Mouse (Mus musculus): ENCODE measurements around the gene Them7. TPM values are rescaled to one million over a fixed set of nuclear protein-coding genes. Genes with fewer than 3 reads are reported as not detected.

The Them7 gene
- polyA plus RNA-seq, 1 experiment, result not detected

DNA sequence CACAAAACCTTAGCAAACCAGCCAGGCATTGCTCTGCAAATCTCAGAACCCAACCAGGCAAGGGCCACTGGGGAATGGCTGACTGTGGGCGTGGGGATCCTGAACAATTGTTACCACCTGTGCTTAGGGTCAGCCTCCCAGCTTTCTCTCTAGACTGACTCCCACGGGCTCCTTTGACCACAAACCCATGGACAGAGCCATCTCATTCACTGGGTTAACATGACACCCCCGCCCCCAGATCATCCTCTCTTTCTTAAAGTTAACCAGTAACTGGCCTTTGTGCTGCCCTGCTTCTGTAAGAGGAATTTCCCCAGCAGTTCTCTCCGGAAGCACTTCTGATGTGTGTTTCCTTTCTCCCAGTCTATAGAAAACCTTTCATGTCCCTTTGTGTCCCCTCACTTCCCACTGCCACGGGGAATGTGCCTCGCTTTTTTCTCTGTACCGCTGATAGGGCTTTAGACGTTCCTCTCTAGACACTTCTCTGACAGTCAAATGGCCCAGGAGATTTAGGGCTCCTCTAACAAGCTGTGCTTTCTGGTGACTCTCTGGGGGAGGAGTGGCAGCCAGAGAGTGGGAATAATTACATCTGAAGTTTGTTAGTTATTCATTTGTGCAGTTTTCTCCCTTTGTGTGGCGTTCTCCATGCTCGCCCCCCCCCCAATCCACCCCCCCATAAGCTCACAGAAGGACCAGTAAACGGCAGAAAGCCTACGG is 112.4 kb downstream of the Them7 start:
- Histone ChIP-seq H3K27ac (ENCODE audit: insufficient read depth, low read depth, low read length) (no peak overlapping the region), H3K4me1 (ENCODE audit: control insufficient read depth, insufficient read depth, low read length) (peaks cover 10% of the 10 kb centered on the region), H3K4me3 (ENCODE audit: insufficient read depth, low read depth, low read length) (no peak overlapping the region)
- TF ChIP-seq POLR2A (IDR thresholded peaks at IDR 0.05; ENCODE audit: insufficient read depth, low read depth, low read length) (no peak), CTCF (IDR thresholded peaks at IDR 0.05; ENCODE audit: insufficient read depth, low read depth, low read length) (no peak)
- 44% methylated on average over 12 of the region's 12 CpGs for WGBS

DNA sequence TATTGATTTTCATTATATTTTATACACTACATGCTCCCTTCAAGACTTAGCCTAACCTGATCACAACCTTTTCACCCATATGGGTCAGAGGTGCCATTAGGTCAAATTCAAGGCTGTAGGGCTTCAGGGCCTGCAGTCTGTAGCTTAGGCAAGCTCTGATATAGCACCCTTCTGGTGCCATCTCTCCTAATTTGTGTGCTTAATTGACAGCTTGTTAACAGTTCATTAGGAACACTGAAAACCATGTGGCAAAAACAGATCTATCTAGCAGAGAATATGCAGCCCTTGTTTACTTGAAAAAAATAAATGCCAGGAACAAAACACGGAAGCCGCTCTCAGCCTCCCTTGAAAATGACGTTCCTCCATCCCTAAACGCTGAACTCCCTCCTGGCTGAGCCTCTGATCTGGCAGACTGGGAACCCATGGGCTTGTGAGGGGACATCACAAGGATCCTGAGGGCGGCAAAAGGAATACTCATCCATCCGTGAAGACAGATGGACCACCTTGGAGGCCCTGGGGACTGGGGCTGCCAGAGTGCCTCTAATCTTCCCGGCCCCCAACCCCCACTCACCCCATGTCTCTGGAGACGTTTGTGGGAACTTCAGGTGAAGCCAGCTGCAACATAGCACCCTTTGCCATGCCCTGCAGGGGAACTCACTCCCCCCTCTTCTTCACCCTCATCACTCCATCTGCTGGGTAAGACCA is 113.2 kb downstream of the Them7 start:
- 54% methylated on average over 8 of the region's 8 CpGs for WGBS
- H3K27ac ChIP-seq (ENCODE audit: insufficient read depth, low read depth, low read length), result no peak overlapping the region
- TF ChIP-seq POLR2A (IDR thresholded peaks at IDR 0.05; ENCODE audit: insufficient read depth, low read depth, low read length) (no peak), CTCF (IDR thresholded peaks at IDR 0.05; ENCODE audit: insufficient read depth, low read depth, low read length) (no peak)
- peaks cover 10% of the 10 kb centered on the region for H3K4me1 ChIP-seq (ENCODE audit: control insufficient read depth, insufficient read depth, low read length)
- no peak overlapping the region for H3K4me3 ChIP-seq (ENCODE audit: insufficient read depth, low read depth, low read length)

DNA sequence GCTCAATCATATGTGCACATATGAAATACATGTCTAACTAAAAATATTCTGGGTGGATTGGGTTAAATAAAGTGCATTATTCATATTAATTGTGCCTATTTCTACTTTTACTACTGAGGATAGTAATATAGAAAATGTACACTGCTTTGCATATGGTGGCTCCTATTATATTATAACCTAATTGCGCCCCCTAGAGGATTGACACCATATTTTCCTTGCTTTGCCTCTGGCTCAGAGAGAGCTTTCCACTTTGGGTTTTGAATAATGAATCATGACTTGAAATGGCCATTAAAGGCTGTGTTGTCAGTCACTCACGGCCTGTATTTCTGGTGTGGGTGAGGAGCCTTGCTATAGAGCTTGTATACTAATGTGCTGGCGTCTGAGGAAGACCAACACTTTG is 115.9 kb downstream of the Them7 start:
- Histone ChIP-seq H3K27ac (ENCODE audit: insufficient read depth, low read depth, low read length) (no peak overlapping the region), H3K4me3 (ENCODE audit: insufficient read depth, low read depth, low read length) (no peak overlapping the region), H3K4me1 (ENCODE audit: control insufficient read depth, insufficient read depth, low read length) (peaks cover 10% of the 10 kb centered on the region)
- TF ChIP-seq CTCF (IDR thresholded peaks at IDR 0.05; ENCODE audit: insufficient read depth, low read depth, low read length), result no peak
- TF ChIP-seq POLR2A (IDR thresholded peaks at IDR 0.05; ENCODE audit: insufficient read depth, low read depth, low read length), result no peak
- 68% methylated on average over 3 of the region's 3 CpGs for WGBS

DNA sequence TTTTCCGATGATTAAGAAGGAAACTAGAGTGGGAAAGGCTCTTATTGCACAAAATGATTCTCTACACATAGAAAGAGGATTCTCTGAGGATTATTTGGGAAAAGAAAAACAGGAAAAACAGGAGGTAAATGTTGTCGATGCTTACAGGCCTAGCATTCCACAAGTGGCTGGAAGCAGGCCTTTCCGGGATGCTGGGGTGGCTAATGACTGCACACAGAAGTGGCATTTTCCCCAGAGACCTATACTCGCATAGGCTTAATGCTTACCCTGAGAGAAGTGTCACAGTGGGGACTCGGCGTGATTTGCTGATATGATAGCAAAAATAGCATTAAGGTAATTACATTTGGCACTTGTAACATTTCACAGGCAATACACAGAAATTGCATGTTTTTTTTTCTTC is 124.8 kb downstream of the Them7 start:
- H3K4me1 ChIP-seq (ENCODE audit: control insufficient read depth, insufficient read depth, low read length), result no peaks in the 10 kb centered on the region
- no peak overlapping the region for H3K27ac ChIP-seq (ENCODE audit: insufficient read depth, low read depth, low read length)
- WGBS, result 68% methylated on average over 6 of the region's 6 CpGs

DNA sequence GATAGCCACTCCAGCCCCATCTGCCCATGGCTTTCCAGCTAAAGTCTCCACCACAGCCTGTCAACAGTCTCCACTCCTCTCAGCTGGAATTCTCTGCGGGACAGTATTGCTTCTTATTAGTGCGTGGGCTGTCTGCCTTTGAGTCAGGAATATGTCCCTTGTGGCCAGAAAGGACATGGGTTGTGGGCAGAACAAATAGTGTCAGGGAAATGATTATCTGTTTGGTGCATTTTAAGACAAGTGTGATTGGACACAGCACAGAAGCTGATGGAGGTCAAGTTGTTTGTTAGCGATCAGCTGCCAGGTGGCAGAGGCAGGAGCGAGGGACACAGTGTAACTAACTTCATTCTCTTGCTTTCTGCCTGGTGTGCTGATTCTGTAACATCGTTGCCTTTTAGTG is 132.7 kb downstream of the Them7 start:
- H3K4me3 ChIP-seq (ENCODE audit: insufficient read depth, low read depth, low read length), result no peak overlapping the region
- TF ChIP-seq CTCF (IDR thresholded peaks at IDR 0.05; ENCODE audit: insufficient read depth, low read depth, low read length) (no peak), POLR2A (IDR thresholded peaks at IDR 0.05; ENCODE audit: insufficient read depth, low read depth, low read length) (no peak)
- 71% methylated on average over 5 of the region's 5 CpGs for WGBS
- H3K27ac ChIP-seq (ENCODE audit: insufficient read depth, low read depth, low read length), result no peak overlapping the region
- H3K4me1 ChIP-seq (ENCODE audit: control insufficient read depth, insufficient read depth, low read length), result no peaks in the 10 kb centered on the region

More for the DNA sequence above, 124.8 kb downstream of the Them7 start:
- H3K4me3 ChIP-seq (ENCODE audit: insufficient read depth, low read depth, low read length), result no peak overlapping the region
- TF ChIP-seq POLR2A (IDR thresholded peaks at IDR 0.05; ENCODE audit: insufficient read depth, low read depth, low read length), result no peak
- no peak for TF ChIP-seq CTCF (IDR thresholded peaks at IDR 0.05; ENCODE audit: insufficient read depth, low read depth, low read length)

DNA sequence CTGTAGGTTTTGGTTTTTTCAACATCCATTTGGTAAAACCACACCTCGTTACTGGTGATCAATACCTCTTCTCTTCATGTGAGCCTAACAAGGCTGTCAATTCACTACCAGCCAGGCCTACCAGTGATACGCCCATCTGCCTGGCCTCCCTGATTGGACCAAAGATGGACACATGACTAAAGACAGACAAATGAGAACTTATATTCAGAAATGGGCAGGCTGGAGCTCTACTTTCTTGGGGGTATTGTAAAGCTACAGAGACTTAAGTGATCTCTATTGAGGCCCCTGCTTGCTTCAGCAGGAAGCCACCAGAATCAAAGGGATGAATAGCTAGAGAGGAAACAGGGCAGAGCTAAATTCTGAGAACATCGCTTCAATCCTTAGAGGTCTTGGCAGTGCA is 133.9 kb downstream of the Them7 start:
- Histone ChIP-seq H3K4me3 (ENCODE audit: insufficient read depth, low read depth, low read length) (no peak overlapping the region), H3K4me1 (ENCODE audit: control insufficient read depth, insufficient read depth, low read length) (no peaks in the 10 kb centered on the region), H3K27ac (ENCODE audit: insufficient read depth, low read depth, low read length) (no peak overlapping the region)
- no peak for TF ChIP-seq POLR2A (IDR thresholded peaks at IDR 0.05; ENCODE audit: insufficient read depth, low read depth, low read length)
- no peak for TF ChIP-seq CTCF (IDR thresholded peaks at IDR 0.05; ENCODE audit: insufficient read depth, low read depth, low read length)
- 91% methylated on average over 3 of the region's 3 CpGs for WGBS

- no peak overlapping the region for H3K4me3 ChIP-seq (ENCODE audit: insufficient read depth, low read depth, low read length)
- no peak overlapping the region for H3K27ac ChIP-seq (ENCODE audit: insufficient read depth, low read depth, low read length)
- 58% methylated on average over 4 of the region's 4 CpGs for WGBS
- peaks cover 5% of the 10 kb centered on the region; the same call in 1 of the 2 replicates for H3K4me1 ChIP-seq (ENCODE audit: control insufficient read depth, insufficient read depth, low read length)
- TF ChIP-seq CTCF (IDR thresholded peaks at IDR 0.05; ENCODE audit: insufficient read depth, low read depth, low read length) (no peak), POLR2A (IDR thresholded peaks at IDR 0.05; ENCODE audit: insufficient read depth, low read depth, low read length) (no peak)
Measured at GRCm38 (mm10) chr2:105367623-105368022, 143.5 kb downstream of the Them7 start.

- no peak overlapping the region for H3K4me3 ChIP-seq (ENCODE audit: insufficient read depth, low read depth, low read length)
- TF ChIP-seq CTCF (IDR thresholded peaks at IDR 0.05; ENCODE audit: insufficient read depth, low read depth, low read length) (no peak), POLR2A (IDR thresholded peaks at IDR 0.05; ENCODE audit: insufficient read depth, low read depth, low read length) (no peak)
- WGBS, result 35% methylated on average over 10 of the region's 10 CpGs
- H3K27ac ChIP-seq (ENCODE audit: insufficient read depth, low read depth, low read length), result no peak overlapping the region
- H3K4me1 ChIP-seq (ENCODE audit: control insufficient read depth, insufficient read depth, low read length), result peaks cover 5% of the 10 kb centered on the region; the same call in 1 of the 2 replicates
Measured at GRCm38 (mm10) chr2:105370240-105370639, 146.1 kb downstream of the Them7 start.

- Histone ChIP-seq H3K4me1 (ENCODE audit: control insufficient read depth, insufficient read depth, low read length) (peaks cover 5% of the 10 kb centered on the region; the same call in 1 of the 2 replicates), H3K4me3 (ENCODE audit: insufficient read depth, low read depth, low read length) (peak overlapping the region; percentile 10; the same call in 1 of the 2 replicates), H3K27ac (ENCODE audit: insufficient read depth, low read depth, low read length) (no peak overlapping the region)
- TF ChIP-seq POLR2A (IDR thresholded peaks at IDR 0.05; ENCODE audit: insufficient read depth, low read depth, low read length), result no peak
- TF ChIP-seq CTCF (IDR thresholded peaks at IDR 0.05; ENCODE audit: insufficient read depth, low read depth, low read length), result no peak
- WGBS, result 35% methylated on average over 14 of the region's 14 CpGs
Measured at GRCm38 (mm10) chr2:105370698-105371097, 146.6 kb downstream of the Them7 start.

Measured in olfactory bulb, adult 2 months (tissue).